Mouse (Mus musculus): ENCODE data around the gene Frmd4a. TPM values are rescaled to one million over a fixed set of nuclear protein-coding genes. Genes with fewer than 3 reads are reported as not detected.

Frmd4a gene
- polyA plus RNA-seq, 1 experiment from 2014 or later, result 22.9 TPM

DNA sequence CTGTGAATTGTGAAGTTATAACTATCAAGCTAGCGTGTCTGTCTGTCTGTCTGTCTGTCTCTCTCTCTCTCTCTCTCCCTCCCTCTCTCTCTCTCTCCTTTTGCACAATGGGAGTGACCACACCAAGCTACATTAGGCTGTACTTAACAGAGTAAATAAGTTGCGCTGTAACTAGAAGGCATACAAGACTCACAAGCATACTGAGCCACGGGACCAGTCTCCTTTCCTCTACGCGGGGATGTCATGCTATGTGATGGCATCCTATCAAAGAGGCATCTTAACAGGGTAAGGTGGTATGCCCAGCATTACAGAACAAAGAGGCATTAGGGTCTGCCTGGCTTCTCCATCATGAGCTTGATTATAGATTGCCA, 514.7 kb downstream of the Frmd4a start:
- no peaks in the 10 kb centered on the region for H3K27me3 ChIP-seq (replicated peaks)
- H3K4me3 ChIP-seq (replicated peaks), result no peak overlapping the region
- no peak overlapping the region for H3K27ac ChIP-seq
- H3K9me3 ChIP-seq, result no peaks in the 10 kb centered on the region
- no peak overlapping the region for H3K4me2 ChIP-seq
- 95% methylated on average over 5 of the region's 5 CpGs for WGBS
- H3K4me1 ChIP-seq, result no peaks in the 10 kb centered on the region
- no peak overlapping the region for H3K9ac ChIP-seq
- no peaks in the 10 kb centered on the region; the same call in 1 of the 2 replicates for H3K36me3 ChIP-seq
- ATAC-seq (ENCODE audit: insufficient read depth, low FRiP score, low read depth), result no peak

DNA sequence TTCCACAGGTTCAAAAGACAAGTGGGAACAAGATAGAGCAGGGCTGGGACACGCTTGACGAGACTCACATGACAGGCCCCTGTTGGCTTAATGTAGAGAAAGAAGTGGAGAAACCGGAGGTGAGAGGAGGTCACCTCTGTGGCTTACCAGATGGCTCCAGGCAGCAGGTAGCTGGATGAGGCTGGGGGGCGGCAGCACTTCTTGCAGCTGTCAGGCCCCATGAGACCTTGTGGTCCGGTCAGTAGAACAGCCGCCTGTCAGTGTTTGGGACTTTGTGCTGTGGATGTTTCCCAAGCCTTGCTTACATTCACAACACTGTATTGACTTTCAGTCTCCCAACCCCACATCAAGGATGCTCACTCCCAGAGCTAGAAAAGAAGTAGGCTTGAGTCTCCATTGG, 515.4 kb downstream of the Frmd4a start:
- H3K9ac ChIP-seq, result no peak overlapping the region
- WGBS, result 91% methylated on average over 6 of the region's 6 CpGs
- H3K36me3 ChIP-seq, result no peaks in the 10 kb centered on the region; the same call in 1 of the 2 replicates
- H3K9me3 ChIP-seq, result no peaks in the 10 kb centered on the region
- no peaks in the 10 kb centered on the region for H3K27me3 ChIP-seq (replicated peaks)
- no peaks in the 10 kb centered on the region for H3K4me1 ChIP-seq
- H3K4me2 ChIP-seq, result no peak overlapping the region
- ATAC-seq (ENCODE audit: insufficient read depth, low FRiP score, low read depth), result no peak
- no peak overlapping the region for H3K4me3 ChIP-seq (replicated peaks)
- H3K27ac ChIP-seq, result no peak overlapping the region

DNA sequence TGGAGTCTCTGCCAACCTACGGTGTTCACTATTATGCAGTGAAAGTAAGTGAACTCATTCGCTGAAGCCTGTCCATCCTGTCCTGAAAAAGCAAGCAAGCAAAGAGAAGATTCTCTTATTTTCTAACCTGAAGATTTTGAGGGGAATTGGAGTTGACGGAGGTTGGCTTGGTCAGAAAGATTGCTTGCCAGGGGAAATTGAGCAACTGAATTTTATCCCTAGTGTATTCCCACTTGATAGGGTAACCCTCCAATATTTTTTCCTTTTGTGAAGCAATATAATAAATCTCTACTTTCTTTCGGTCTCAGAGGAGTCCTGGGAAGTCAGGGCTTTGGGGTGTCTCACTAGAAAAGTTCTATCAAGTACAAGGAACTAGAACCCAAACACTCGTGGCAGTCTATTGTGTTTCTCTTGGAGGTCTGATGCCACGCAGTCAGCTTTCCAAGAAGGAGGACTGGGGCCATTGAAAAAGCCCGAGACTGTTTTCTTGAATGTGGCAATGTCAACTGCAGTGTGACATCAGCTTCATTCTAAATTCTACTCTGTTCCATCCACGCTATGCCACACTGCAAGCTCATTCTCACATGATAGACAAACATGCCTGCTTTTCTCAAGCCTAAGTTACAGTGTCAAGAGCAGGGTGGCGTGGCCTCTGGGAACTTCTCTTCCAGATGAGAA, 517.8 kb downstream of the Frmd4a start:
- no peaks in the 10 kb centered on the region for H3K27me3 ChIP-seq (replicated peaks)
- H3K4me1 ChIP-seq, result no peaks in the 10 kb centered on the region
- no peaks in the 10 kb centered on the region for H3K9me3 ChIP-seq
- no peak overlapping the region for H3K27ac ChIP-seq
- whole genome bisulfite sequencing, result 92% methylated on average over 9 of the region's 9 CpGs
- no peak overlapping the region for H3K4me2 ChIP-seq
- H3K9ac ChIP-seq, result no peak overlapping the region
- no peaks in the 10 kb centered on the region; the same call in 1 of the 2 replicates for H3K36me3 ChIP-seq
- no peak overlapping the region for H3K4me3 ChIP-seq (replicated peaks)
- ATAC-seq (ENCODE audit: insufficient read depth, low FRiP score, low read depth), result no peak

DNA sequence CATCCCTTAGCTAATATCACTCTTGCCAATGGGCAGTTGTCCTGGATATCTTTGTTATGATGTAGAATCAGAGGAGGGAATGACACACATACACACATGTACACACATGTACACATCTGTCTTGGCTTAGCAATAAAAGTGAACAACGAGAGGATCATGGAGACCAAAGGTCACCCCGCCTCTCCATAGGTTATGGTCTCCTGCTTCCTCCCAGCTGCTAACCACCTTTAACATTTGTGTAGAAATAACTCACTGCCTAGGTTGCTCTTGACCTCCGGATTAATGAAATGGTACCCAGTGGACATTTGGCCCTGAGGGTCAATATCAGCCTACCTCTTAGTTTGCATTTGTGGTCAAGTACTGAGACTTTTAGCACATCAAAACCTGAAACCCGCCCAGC, 523.8 kb downstream of the Frmd4a start:
- ATAC-seq (ENCODE audit: insufficient read depth, low FRiP score, low read depth), result no peak
- 62% methylated on average over 4 of the region's 4 CpGs for WGBS

DNA sequence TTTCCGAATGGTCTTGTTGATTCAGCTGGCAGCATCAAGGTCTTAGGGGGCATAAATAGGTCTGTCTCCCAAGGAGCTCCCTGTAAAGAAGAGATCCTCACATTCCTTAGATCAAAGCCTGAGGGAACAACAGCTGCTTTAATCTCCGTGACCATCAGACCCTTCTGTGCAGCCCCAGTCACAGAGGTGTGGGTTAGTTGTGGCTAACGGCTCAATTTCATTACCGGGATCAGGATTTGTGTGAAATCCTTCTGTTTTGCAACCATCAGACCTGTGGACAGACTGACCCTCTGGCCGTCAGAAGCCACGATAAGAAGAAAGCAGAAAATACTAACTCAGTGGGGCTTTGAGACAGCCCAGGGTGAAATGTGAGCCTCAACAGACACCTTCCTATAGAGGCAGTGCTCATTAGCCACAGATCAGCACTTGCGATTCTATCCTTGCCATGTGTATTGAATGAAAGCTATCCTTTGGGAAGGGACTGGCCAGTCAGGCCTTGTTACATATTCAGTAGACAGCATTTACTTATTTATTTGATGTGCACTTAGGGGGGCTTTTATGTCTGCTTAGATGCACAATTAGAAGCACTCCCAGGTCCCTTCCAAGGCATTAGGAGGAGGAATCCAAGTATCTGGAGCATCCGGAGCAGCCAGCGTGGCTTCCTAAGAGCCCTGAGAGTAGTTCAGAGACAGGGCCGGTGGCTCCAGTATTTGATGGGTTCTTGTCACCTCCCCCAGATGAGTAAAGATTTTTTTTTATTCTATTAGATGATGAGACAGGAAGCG, 524.5 kb downstream of the Frmd4a start:
- 0 out of 2 replicates have a peak, but pooled peaks cover 8% of the 10 kb centered on the region for H3K4me1 ChIP-seq
- no peaks in the 10 kb centered on the region for H3K27me3 ChIP-seq (replicated peaks)
- no peaks in the 10 kb centered on the region for H3K9me3 ChIP-seq
- H3K27ac ChIP-seq, result no peak overlapping the region
- H3K4me3 ChIP-seq (replicated peaks), result no peak overlapping the region
- no peaks in the 10 kb centered on the region; the same call in none of the 2 replicates for H3K36me3 ChIP-seq
- 48% methylated on average over 11 of the region's 11 CpGs for WGBS
- no peak overlapping the region for H3K9ac ChIP-seq
- no peak overlapping the region for H3K4me2 ChIP-seq
- no peak for ATAC-seq (ENCODE audit: insufficient read depth, low FRiP score, low read depth)

More for the DNA sequence above, 523.8 kb downstream of the Frmd4a start:
- Histone ChIP-seq H3K9me3 (no peaks in the 10 kb centered on the region), H3K4me1 (0 out of 2 replicates have a peak, but pooled peaks cover 8% of the 10 kb centered on the region), H3K9ac (no peak overlapping the region), H3K27ac (no peak overlapping the region), H3K4me3 (replicated peaks) (no peak overlapping the region), H3K36me3 (no peaks in the 10 kb centered on the region; the same call in none of the 2 replicates), H3K4me2 (no peak overlapping the region), H3K27me3 (replicated peaks) (no peaks in the 10 kb centered on the region)

DNA sequence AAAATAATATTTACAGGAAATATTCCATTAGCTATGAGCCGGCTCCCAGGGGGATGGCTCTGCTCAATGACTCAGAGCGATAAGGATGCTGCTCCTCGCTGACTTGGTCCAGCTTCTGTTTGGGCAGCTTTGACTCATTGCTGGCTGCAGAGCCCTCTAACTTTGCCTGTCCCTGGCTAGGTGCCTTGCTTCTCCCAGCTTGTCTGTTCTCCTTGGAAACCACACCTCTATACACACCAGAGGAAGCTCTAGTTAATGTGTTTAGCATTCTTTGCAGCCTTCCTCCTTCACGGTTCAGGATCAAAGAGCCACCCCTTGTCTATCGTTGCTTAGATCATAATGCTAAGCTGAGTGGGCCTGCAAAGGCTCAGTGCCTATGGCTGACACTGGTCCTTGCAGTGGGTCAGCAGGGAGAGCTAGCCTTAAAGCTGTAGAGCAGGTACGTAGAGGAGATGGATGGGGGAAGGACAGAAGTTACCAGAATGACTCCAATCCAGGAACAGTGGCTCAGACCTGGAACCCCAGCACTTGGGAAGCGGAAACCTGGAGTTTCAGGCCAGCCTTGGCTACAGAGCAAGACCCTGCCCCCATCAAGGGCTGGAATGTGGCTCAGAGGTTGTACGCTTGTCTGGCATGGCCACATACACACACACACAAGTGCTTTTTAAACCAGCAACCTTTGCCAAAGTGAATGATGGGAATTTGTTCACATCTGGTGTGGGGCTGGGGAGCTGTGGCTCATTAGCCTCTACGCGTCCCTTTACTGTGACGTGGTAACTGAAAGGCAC, 525.3 kb downstream of the Frmd4a start:
- WGBS, result 55% methylated on average over 11 of the region's 11 CpGs
- no peak for ATAC-seq (ENCODE audit: insufficient read depth, low FRiP score, low read depth)
- Histone ChIP-seq H3K36me3 (no peaks in the 10 kb centered on the region; the same call in 1 of the 2 replicates), H3K4me1 (0 out of 2 replicates have a peak, but pooled peaks cover 8% of the 10 kb centered on the region), H3K4me3 (replicated peaks) (no peak overlapping the region), H3K27me3 (replicated peaks) (no peaks in the 10 kb centered on the region), H3K9me3 (no peaks in the 10 kb centered on the region), H3K27ac (no peak overlapping the region), H3K4me2 (no peak overlapping the region), H3K9ac (no peak overlapping the region)

DNA sequence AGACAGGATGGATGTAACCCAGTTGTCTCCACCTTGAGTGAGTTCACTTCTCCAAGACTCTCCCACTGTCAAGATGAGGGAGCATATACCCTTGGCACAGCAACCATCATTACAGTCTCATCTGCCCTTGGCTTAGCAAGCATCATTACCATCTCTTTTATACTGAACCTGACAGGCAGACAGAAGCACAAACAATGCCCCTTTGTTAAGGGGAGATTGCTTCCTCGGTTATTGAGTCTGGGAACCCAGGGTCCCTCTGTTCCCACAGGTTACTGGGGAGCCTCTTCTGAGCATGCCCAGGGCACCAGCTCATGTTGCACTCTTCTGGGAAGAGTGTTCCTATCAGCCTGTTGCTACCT, 525.9 kb downstream of the Frmd4a start:
- Histone ChIP-seq H3K4me1 (0 out of 2 replicates have a peak, but pooled peaks cover 8% of the 10 kb centered on the region), H3K36me3 (no peaks in the 10 kb centered on the region; the same call in 1 of the 2 replicates), H3K4me3 (replicated peaks) (no peak overlapping the region), H3K27me3 (replicated peaks) (no peaks in the 10 kb centered on the region), H3K9me3 (no peaks in the 10 kb centered on the region), H3K4me2 (no peak overlapping the region), H3K9ac (no peak overlapping the region), H3K27ac (no peak overlapping the region)
- 62% methylated on average over 1 of the region's 1 CpGs for WGBS
- no peak for ATAC-seq (ENCODE audit: insufficient read depth, low FRiP score, low read depth)

DNA sequence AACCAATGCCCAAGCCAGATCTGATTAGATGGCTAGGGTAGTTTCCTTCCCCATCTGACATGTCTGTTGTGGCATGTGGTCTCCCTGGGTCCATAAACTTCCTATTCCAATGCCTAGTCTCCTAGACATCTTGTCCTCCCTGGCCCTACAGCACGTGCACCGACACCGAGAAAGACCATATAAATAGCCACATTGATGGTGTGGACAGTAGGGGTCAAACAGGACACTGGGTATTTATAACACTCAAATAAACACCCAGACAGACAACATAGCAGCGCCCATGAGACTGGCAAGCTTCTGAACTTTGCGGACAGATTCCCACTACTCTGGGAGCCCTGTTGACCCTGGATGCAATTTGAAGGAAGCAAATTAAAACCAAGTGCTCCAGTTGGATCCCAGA, 526.8 kb downstream of the Frmd4a start:
- Histone ChIP-seq H3K4me1 (0 out of 2 replicates have a peak, but pooled peaks cover 8% of the 10 kb centered on the region), H3K9ac (no peak overlapping the region), H3K27me3 (replicated peaks) (no peaks in the 10 kb centered on the region), H3K4me2 (no peak overlapping the region), H3K4me3 (replicated peaks) (no peak overlapping the region), H3K27ac (no peak overlapping the region), H3K36me3 (no peaks in the 10 kb centered on the region; the same call in 1 of the 2 replicates), H3K9me3 (no peaks in the 10 kb centered on the region)
- 75% methylated on average over 5 of the region's 5 CpGs for WGBS
- ATAC-seq (ENCODE audit: insufficient read depth, low FRiP score, low read depth), result no peak

DNA sequence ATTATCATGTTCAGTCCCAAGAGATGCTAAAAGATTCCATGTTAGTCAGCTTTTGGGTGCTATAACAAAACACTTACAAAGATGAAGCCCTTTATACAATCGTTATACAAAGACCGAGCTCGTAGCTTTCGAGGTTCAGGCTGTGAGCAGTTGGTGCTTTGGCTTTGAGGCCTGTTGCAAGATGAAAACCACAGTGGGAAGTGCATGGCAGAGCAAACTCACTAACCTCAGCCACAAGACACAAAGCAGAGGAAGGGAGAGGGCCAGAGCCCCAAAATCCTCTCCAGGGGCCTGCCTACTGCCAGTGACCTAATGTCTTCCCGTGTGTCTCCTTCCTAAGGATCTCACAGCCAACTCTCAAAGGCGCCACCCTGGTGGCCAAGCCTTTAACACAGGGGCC, 527.7 kb downstream of the Frmd4a start:
- 87% methylated on average over 6 of the region's 6 CpGs for WGBS
- Histone ChIP-seq H3K27me3 (replicated peaks) (no peaks in the 10 kb centered on the region), H3K27ac (no peak overlapping the region), H3K9ac (no peak overlapping the region), H3K36me3 (no peaks in the 10 kb centered on the region; the same call in 1 of the 2 replicates), H3K4me2 (no peak overlapping the region), H3K4me1 (0 out of 2 replicates have a peak, but pooled peaks cover 8% of the 10 kb centered on the region), H3K9me3 (no peaks in the 10 kb centered on the region), H3K4me3 (replicated peaks) (no peak overlapping the region)
- ATAC-seq (ENCODE audit: insufficient read depth, low FRiP score, low read depth), result no peak

DNA sequence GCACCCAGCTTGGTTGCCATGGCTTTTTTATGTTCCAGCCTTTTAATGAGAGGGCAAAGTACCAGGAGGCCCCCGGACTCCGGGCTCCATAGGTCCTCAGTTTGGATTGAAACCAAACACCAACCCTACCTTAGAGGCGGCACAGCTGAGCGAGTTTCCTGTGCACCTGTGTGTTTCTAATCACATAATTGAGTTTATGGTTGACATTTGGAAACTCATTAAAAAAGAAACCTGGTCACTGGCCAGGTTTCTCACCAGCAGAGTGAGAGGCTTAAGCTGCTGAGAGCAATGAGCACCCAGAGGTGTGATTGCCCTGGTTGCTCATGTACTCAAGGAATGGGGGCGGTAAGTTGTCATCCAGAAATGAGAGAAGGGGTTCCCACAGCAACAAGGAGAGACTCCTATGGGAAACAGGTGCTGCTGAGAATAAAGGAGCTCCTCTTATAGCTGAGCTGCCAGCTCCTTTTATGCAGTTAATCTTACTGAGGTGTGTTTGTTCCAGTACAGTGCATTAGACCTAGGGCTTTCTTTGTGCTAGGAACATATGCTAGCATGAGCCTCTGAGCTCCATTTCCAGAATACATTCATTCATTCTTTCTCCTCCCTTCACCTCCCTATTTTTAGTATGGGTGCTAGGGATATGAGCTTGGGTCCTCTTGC, 529.6 kb downstream of the Frmd4a start:
- H3K36me3 ChIP-seq, result no peaks in the 10 kb centered on the region; the same call in 1 of the 2 replicates
- no peak overlapping the region for H3K4me3 ChIP-seq (replicated peaks)
- H3K9ac ChIP-seq, result no peak overlapping the region
- no peak overlapping the region for H3K27ac ChIP-seq
- H3K4me1 ChIP-seq, result 0 out of 2 replicates have a peak, but pooled peaks cover 5% of the 10 kb centered on the region
- WGBS, result 78% methylated on average over 5 of the region's 5 CpGs
- H3K4me2 ChIP-seq, result no peak overlapping the region
- no peak; the same call in 1 of the 2 replicates for ATAC-seq (ENCODE audit: insufficient read depth, low FRiP score, low read depth)
- no peaks in the 10 kb centered on the region for H3K9me3 ChIP-seq
- no peaks in the 10 kb centered on the region for H3K27me3 ChIP-seq (replicated peaks)

DNA sequence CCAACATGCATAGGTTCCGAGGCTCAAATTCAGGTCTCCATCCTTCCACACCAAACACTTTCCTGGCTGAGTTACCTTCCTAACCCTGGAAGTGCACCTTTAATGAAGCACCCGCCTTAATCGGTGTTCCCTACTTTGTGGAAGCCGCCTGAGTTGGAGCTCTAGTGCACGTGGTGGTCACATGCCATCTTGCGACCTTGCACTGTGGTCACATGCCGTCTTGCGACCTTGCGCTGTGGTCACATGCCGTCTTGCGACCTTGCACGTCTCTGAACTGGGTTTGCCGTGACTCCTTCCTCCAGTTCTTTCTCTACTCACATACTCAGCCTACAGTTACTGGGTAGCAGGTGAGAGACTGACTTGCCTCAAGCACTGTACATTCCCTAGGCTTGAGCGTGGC, 531.8 kb downstream of the Frmd4a start:
- H3K9ac ChIP-seq, result no peak overlapping the region
- ATAC-seq (ENCODE audit: insufficient read depth, low FRiP score, low read depth), result no peak
- no peak overlapping the region for H3K27ac ChIP-seq
- no peak overlapping the region for H3K4me2 ChIP-seq
- 88% methylated on average over 14 of the region's 14 CpGs for WGBS
- H3K4me1 ChIP-seq, result no peaks in the 10 kb centered on the region
- no peaks in the 10 kb centered on the region; the same call in 1 of the 2 replicates for H3K36me3 ChIP-seq
- no peak overlapping the region for H3K4me3 ChIP-seq (replicated peaks)
- H3K9me3 ChIP-seq, result no peaks in the 10 kb centered on the region
- no peaks in the 10 kb centered on the region for H3K27me3 ChIP-seq (replicated peaks)
